In genomic region chr10:117530007-117530858, GRCm38 (mm10) we compare ENCODE assay signal across 18 mouse cellular contexts.
"Had no signal": no experiment of that assay in that cellular context is flagged by ENCODE, and none has a peak within 500 bp of the region (broad histone marks: within the 10 kb centered on the region; RNA-seq: fewer than 3 reads in every experiment).

No protein-coding gene starts in this region.

- H3K4me2 ChIP-seq: lung, embryonic 14.5 days; midbrain, embryonic 12.5 days; neural tube, embryonic 13.5 days; neural tube, embryonic 15.5 days; stomach, embryonic 15.5 days had no signal

- H3K4me1 ChIP-seq: midbrain, embryonic 10.5 days; midbrain, embryonic 12.5 days; neural tube, embryonic 13.5 days; neural tube, embryonic 15.5 days; stomach, embryonic 15.5 days had no signal

- ATAC-seq: midbrain, embryonic 16.5 days had no signal

- H3K4me3 ChIP-seq: midbrain, embryonic 10.5 days; midbrain, embryonic 12.5 days; myocyte; neural tube, embryonic 13.5 days; neural tube, embryonic 15.5 days; stomach, embryonic 15.5 days had no signal

- H3K36me3 ChIP-seq: midbrain, embryonic 10.5 days; midbrain, embryonic 12.5 days; neural tube, embryonic 13.5 days; neural tube, embryonic 15.5 days; stomach, embryonic 15.5 days had no signal

- H3K27me3 ChIP-seq: midbrain, embryonic 12.5 days; neural tube, embryonic 13.5 days; neural tube, embryonic 15.5 days; stomach, embryonic 15.5 days had no signal

- DNase-seq: lung, adult 18-20 months; lung, embryonic 14.5 days; lung, postnatal 10 days; lung, postnatal 4 days; midbrain, embryonic 14.5 days; retina, postnatal 1 day; right cerebral cortex, adult 18-20 months; thymus, adult 2 months; thymus, postnatal 25 days; thymus, postnatal 4 days had no signal

- H3K9ac ChIP-seq: lung, embryonic 14.5 days; midbrain, embryonic 12.5 days; neural tube, embryonic 13.5 days; neural tube, embryonic 15.5 days; stomach, embryonic 15.5 days had no signal

- H3K27ac ChIP-seq: midbrain, embryonic 10.5 days; midbrain, embryonic 12.5 days; neural tube, embryonic 13.5 days; neural tube, embryonic 15.5 days; stomach, embryonic 15.5 days; stomach, postnatal 0 days had no signal

- H3K9me3 ChIP-seq: midbrain, embryonic 10.5 days; midbrain, embryonic 12.5 days; neural tube, embryonic 13.5 days; neural tube, embryonic 15.5 days; stomach, embryonic 15.5 days had no signal
